Mouse (Mus musculus) adrenal gland (tissue): ENCODE measurements around the gene Urb1.

Experiments
- intact Hi-C: fragments of 180-260 bp; cut with DNase I; formaldehyde crosslinking; loops from one replicate; pipeline ENCODE4 v1.15.1; 2025

The Urb1 gene

GRCm38 (mm10) chr16:90704161-90704825 lies 105.9 kb downstream of the Urb1 start:
- intact Hi-C loops: no loop called here

- intact Hi-C loops: no loop called here
Observed at GRCm38 (mm10) chr16:90703646-90704045, 106.6 kb downstream of the Urb1 start.

- intact Hi-C loops: no loop called here
Observed at GRCm38 (mm10) chr16:90701541-90701940, 108.7 kb downstream of the Urb1 start.
